In the genomic region with DNA sequence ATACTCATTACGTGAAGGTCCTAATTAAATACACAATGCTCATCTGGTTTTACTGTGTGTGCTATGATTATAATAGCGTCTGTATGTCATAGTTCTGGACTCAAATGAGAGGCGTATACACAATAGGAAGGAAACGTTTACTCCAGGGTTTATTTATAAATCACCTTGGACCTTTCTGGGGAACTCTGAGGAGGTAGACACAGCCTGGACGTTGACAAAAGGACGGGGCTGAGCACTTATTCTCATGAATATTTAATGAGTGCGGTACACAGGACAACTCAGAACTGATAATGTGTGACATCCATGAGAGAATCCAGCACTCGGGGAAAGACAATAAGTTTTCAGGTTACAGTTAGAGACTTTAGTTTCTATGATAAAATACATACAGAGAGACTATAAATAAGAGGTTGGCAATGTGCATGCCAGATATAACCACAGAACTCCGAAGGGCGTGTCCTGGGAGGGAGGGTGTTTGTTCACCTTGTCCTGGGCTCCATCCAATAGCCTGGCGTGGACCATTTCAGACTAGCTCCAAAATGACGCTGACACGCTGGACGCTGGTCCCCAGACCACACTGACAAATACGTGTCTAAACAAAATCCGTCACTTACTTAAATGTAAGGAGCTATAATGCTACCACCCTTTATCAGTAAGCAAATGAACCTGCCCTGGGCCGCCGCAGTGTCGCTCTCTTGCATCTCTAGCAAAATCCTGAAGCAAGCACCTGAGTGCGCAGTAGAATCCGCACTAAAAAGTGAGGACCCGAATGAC, we compare ENCODE assay signal across 8 mouse cellular contexts. TPM values are rescaled to one million over a fixed set of nuclear protein-coding genes. Genes with fewer than 3 reads are reported as not detected.
DNase-seq lines count a peak whose midpoint lies in the region; ATAC-seq and TF ChIP-seq lines count a peak whose summit lies in the region.

No protein-coding gene starts in this region.

- peak overlapping the region; percentile 77 for H3K4me2 ChIP-seq in kidney, embryonic 15.5 days
- peak overlapping the region; percentile 67 for H3K4me2 ChIP-seq in heart, embryonic 11.5 days
- H3K4me2 ChIP-seq in liver, embryonic 11.5 days: peak overlapping the region; percentile 76
- H3K4me2 ChIP-seq in myocyte (ENCODE audit: low read depth): peak overlapping the region; percentile 88

- no peak for DNase-seq in kidney, postnatal 14 days
- peak; percentile 3 for DNase-seq in brain, adult 2 months (ENCODE audit: low read depth, low spot score)
- no peak for DNase-seq in liver, embryonic 11.5 days (ENCODE audit: low spot score)
- DNase-seq in left cerebral cortex, postnatal 36 days (ENCODE audit: low spot score in 2 of 2): no peak
- DNase-seq in kidney, adult 18-20 months: no peak

- no peaks in the 10 kb centered on the region; the same call in 1 of the 2 replicates for H3K27me3 ChIP-seq in kidney, embryonic 15.5 days
- H3K27me3 ChIP-seq in heart, embryonic 11.5 days (ENCODE audit: control insufficient read depth, insufficient read depth, low read length): no peaks in the 10 kb centered on the region
- H3K27me3 ChIP-seq in liver, embryonic 11.5 days (replicated peaks; ENCODE audit: control insufficient read depth, insufficient read depth, low read length): no peaks in the 10 kb centered on the region
- H3K27me3 ChIP-seq in myocyte (ENCODE audit: control insufficient read depth, insufficient read depth, insufficient read length): peaks cover 4% of the 10 kb centered on the region

- H3ac ChIP-seq in myocyte (ENCODE audit: control insufficient read depth, insufficient read length): no peak overlapping the region

- H3K4me3 ChIP-seq in kidney, embryonic 15.5 days (replicated peaks): peak overlapping the region; percentile 67
- peak overlapping the region; percentile 62 for H3K4me3 ChIP-seq in heart, embryonic 11.5 days (ENCODE audit: low read depth, low read length)
- peak overlapping the region; percentile 64 for H3K4me3 ChIP-seq in liver, embryonic 11.5 days (ENCODE audit: low read depth, low read length)
- peak overlapping the region; percentile 83 for H3K4me3 ChIP-seq in myocyte

- peak overlapping the region; percentile 82 for H3K27ac ChIP-seq in kidney, embryonic 15.5 days
- no peak overlapping the region for H3K27ac ChIP-seq in heart, embryonic 11.5 days (ENCODE audit: low read depth, low read length)
- no peak overlapping the region for H3K27ac ChIP-seq in liver, embryonic 11.5 days (ENCODE audit: low read depth, low read length)

- 11% methylated on average over 22 of the region's 22 CpGs for WGBS in kidney, embryonic 15.5 days
- WGBS in heart, embryonic 11.5 days (ENCODE audit: insufficient replicate concordance): 16% methylated on average over 22 of the region's 22 CpGs
- 15% methylated on average over 22 of the region's 22 CpGs for WGBS in liver, embryonic 11.5 days

- intact Hi-C loops in left cerebral cortex, postnatal 36 days (cut with DNase I): loop anchor here (5.0 kb wide), 1 partner anchor 86 kb away; no protein-coding TSS in a partner anchor

- H3K79me2 ChIP-seq in myocyte (ENCODE audit: control insufficient read depth, insufficient read depth): no peaks in the 10 kb centered on the region

- ATAC-seq in kidney, embryonic 15.5 days (replicated peaks; ENCODE audit: low FRiP score): peak; percentile 54
- ATAC-seq in heart, embryonic 11.5 days (replicated peaks; ENCODE audit: insufficient number of reproducible peaks, low FRiP score, low TSS enrichment): no peak; the same call in 1 of the 2 replicates
- ATAC-seq in liver, embryonic 11.5 days (replicated peaks; ENCODE audit: low FRiP score): peak; percentile 73

- peaks cover 15% of the 10 kb centered on the region for H3K4me1 ChIP-seq in kidney, embryonic 15.5 days
- no peaks in the 10 kb centered on the region for H3K4me1 ChIP-seq in heart, embryonic 11.5 days (ENCODE audit: control insufficient read depth, insufficient read depth, low read length)
- H3K4me1 ChIP-seq in liver, embryonic 11.5 days (replicated peaks; ENCODE audit: control insufficient read depth, insufficient read depth, low read length): peaks cover 4% of the 10 kb centered on the region; the same call in 1 of the 2 replicates

- no peak for TF ChIP-seq POLR2A in myocyte (IDR thresholded peaks at IDR 0.05; ENCODE audit: insufficient read length, low read depth)

- H3K9me3 ChIP-seq in kidney, embryonic 15.5 days (replicated peaks): no peaks in the 10 kb centered on the region
- no peaks in the 10 kb centered on the region for H3K9me3 ChIP-seq in heart, embryonic 11.5 days (replicated peaks; ENCODE audit: control insufficient read depth, low read length)
- no peaks in the 10 kb centered on the region for H3K9me3 ChIP-seq in liver, embryonic 11.5 days (ENCODE audit: control insufficient read depth, low read length)

- no peaks in the 10 kb centered on the region for H3K36me3 ChIP-seq in kidney, embryonic 15.5 days
- H3K36me3 ChIP-seq in heart, embryonic 11.5 days (ENCODE audit: control insufficient read depth, insufficient read depth, low read length): no peaks in the 10 kb centered on the region
- H3K36me3 ChIP-seq in liver, embryonic 11.5 days (ENCODE audit: control insufficient read depth, insufficient read depth, low read length): no peaks in the 10 kb centered on the region
- no peaks in the 10 kb centered on the region for H3K36me3 ChIP-seq in myocyte (ENCODE audit: control insufficient read depth, insufficient read depth)

- H3K9ac ChIP-seq in kidney, embryonic 15.5 days: peak overlapping the region; percentile 52
- H3K9ac ChIP-seq in heart, embryonic 11.5 days (ENCODE audit: low read depth, low read length): peak overlapping the region; percentile 67
- H3K9ac ChIP-seq in liver, embryonic 11.5 days (ENCODE audit: low read depth, low read length): peak overlapping the region; percentile 63

TF ChIP-seq in myocyte, 11 proteins besides CTCF, POLR2A, EP300 and RAD21:
- TF ChIP-seq POLR2AphosphoS2 (IDR thresholded peaks at IDR 0.05; ENCODE audit: insufficient read length, low read depth): no peak
- no peak for TF ChIP-seq SRF (IDR thresholded peaks at IDR 0.05; ENCODE audit: control insufficient read depth, insufficient read length, low read depth)
- TF ChIP-seq TCF3 (IDR thresholded peaks at IDR 0.05; ENCODE audit: insufficient read length, low read depth): no peak

RNA-seq across cellular contexts. Expression of a gene that starts 36.6 kb away (rescaled TPM):
- polyA plus RNA-seq in kidney, embryonic 15.5 days (2015; fragmentation: Nextera tagmentation; extraction: Ambion mirVana): 0.95 and 1.8 TPM in 2 replicates
- polyA plus RNA-seq in heart, embryonic 11.5 days (2014; fragmentation: Nextera tagmentation; extraction: Ambion mirVana): 0.73 and 1.2 TPM in 2 replicates
- polyA plus RNA-seq in liver, embryonic 11.5 days (2014; fragmentation: Nextera tagmentation; extraction: Ambion mirVana): 1.0 and 1.1 TPM in 2 replicates
- polyA plus RNA-seq in myocyte (2012; fragmentation: generic; extraction: Trizol): 0.01 TPM
- under 1 TPM; 0.52 TPM for total RNA-seq in left cerebral cortex, postnatal 36 days (2021)

RNA-seq across cellular contexts. Expression of a gene that starts 43.9 kb away (rescaled TPM):
- 36.7 and 38.1 TPM in 2 replicates for polyA plus RNA-seq in kidney, embryonic 15.5 days (2015; fragmentation: Nextera tagmentation; extraction: Ambion mirVana)
- 35.9 and 37.8 TPM in 2 replicates for polyA plus RNA-seq in heart, embryonic 11.5 days (2014; fragmentation: Nextera tagmentation; extraction: Ambion mirVana)
- polyA plus RNA-seq in liver, embryonic 11.5 days (2014; fragmentation: Nextera tagmentation; extraction: Ambion mirVana): 33.5 and 35.4 TPM in 2 replicates
- 10.0 TPM for polyA plus RNA-seq in myocyte (2012; fragmentation: generic; extraction: Trizol)
- total RNA-seq in left cerebral cortex, postnatal 36 days (2021): 1 to 10 TPM; 5.4 to 5.6 TPM

RNA-seq across cellular contexts. Expression of a gene that starts 48.3 kb away (rescaled TPM):
- 54.6 and 58.6 TPM in 2 replicates for polyA plus RNA-seq in kidney, embryonic 15.5 days (2015; fragmentation: Nextera tagmentation; extraction: Ambion mirVana)
- 37.5 and 44.1 TPM in 2 replicates for polyA plus RNA-seq in heart, embryonic 11.5 days (2014; fragmentation: Nextera tagmentation; extraction: Ambion mirVana)
- 26.6 and 30.5 TPM in 2 replicates for polyA plus RNA-seq in liver, embryonic 11.5 days (2014; fragmentation: Nextera tagmentation; extraction: Ambion mirVana)
- 15.8 TPM for polyA plus RNA-seq in myocyte (2012; fragmentation: generic; extraction: Trizol)
- total RNA-seq in left cerebral cortex, postnatal 36 days (2021): 10 to 100 TPM; 33.0 to 34.0 TPM
